Comparison of ENCODE assay signal across 15 mouse cellular contexts in the genomic region with DNA sequence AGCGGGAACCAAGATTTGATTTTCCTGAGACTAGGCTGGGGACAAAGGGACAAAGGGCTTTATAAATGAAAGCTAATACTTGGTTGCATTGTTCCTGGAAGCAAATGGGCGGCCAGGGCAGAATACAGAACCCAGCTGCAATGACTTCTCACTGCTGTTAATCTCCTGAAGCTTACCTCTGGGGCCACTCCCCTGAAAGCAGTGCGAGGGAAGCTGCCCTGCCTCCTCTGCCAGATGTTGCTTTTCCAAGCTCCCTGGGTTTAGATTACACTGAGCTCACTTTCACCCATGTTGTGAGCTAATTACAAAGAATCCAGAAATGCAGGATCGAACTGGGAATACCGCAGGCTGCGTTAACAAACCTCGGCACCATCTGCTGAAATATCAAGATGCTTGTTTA.
DNase-seq lines count a peak whose midpoint lies in the region; ATAC-seq and TF ChIP-seq lines count a peak whose summit lies in the region.
"Had no signal": no experiment of that assay in that cellular context is flagged by ENCODE, and none has a peak within 500 bp of the region (broad histone marks: within the 10 kb centered on the region; RNA-seq: fewer than 3 reads in every experiment).

No protein-coding gene starts in this region.

- peak; percentile 3 for DNase-seq in kidney, postnatal 0 days (ENCODE audit: low spot score)
- no peak for DNase-seq in kidney, adult 2 months
- DNase-seq in hindbrain, embryonic 11.5 days (ENCODE audit: low spot score): peak; percentile 28
- DNase-seq in T-cell, adult 2 months (ENCODE audit: low spot score): no peak
- DNase-seq in liver: no peak
- DNase-seq in cerebellum, adult 9-10 months: no peak
- no peak for DNase-seq in gastrocnemius, postnatal 10 days
- DNase-seq: adrenal gland, postnatal 14 days; B cell, adult 2 months; cerebellum, adult 8-10 months; heart, adult 2 months; kidney, postnatal 14 days had no signal

- no peak overlapping the region for H3K4me2 ChIP-seq in kidney, postnatal 0 days (ENCODE audit: low read length)
- no peak overlapping the region for H3K4me2 ChIP-seq in hindbrain, embryonic 11.5 days (replicated peaks; ENCODE audit: low read depth, low read length)
- no peak overlapping the region for H3K4me2 ChIP-seq in midbrain, embryonic 12.5 days (replicated peaks)
- H3K4me2 ChIP-seq: liver, embryonic 15.5 days had no signal

- H3K27me3 ChIP-seq in kidney, postnatal 0 days (ENCODE audit: insufficient read depth, low read length): no peaks in the 10 kb centered on the region
- H3K27me3 ChIP-seq in kidney, adult 2 months (replicated peaks; ENCODE audit: control insufficient read depth, insufficient read depth, low read length): no peaks in the 10 kb centered on the region
- no peaks in the 10 kb centered on the region for H3K27me3 ChIP-seq in hindbrain, embryonic 11.5 days (ENCODE audit: control insufficient read depth, insufficient read depth, low read length)
- no peaks in the 10 kb centered on the region for H3K27me3 ChIP-seq in midbrain, embryonic 12.5 days
- H3K27me3 ChIP-seq: liver, embryonic 15.5 days had no signal

- no peak overlapping the region for H3K4me3 ChIP-seq in kidney, postnatal 0 days (replicated peaks; ENCODE audit: low read depth, low read length)
- no peak overlapping the region for H3K4me3 ChIP-seq in kidney, adult 2 months (ENCODE audit: insufficient read depth, low read depth, low read length)
- H3K4me3 ChIP-seq in hindbrain, embryonic 11.5 days (ENCODE audit: low read depth, low read length): no peak overlapping the region
- H3K4me3 ChIP-seq in midbrain, embryonic 12.5 days: no peak overlapping the region
- H3K4me3 ChIP-seq: erythroblast, embryonic 14.5 days; heart, adult 2 months; liver, embryonic 15.5 days had no signal

- H3K4me1 ChIP-seq in kidney, postnatal 0 days (replicated peaks; ENCODE audit: insufficient read depth, low read length): no peaks in the 10 kb centered on the region
- no peaks in the 10 kb centered on the region for H3K4me1 ChIP-seq in kidney, adult 2 months (ENCODE audit: control insufficient read depth, insufficient read depth, low read length)
- no peaks in the 10 kb centered on the region for H3K4me1 ChIP-seq in hindbrain, embryonic 11.5 days (replicated peaks; ENCODE audit: control insufficient read depth, insufficient read depth, low read length)
- H3K4me1 ChIP-seq in midbrain, embryonic 12.5 days: peaks cover 12% of the 10 kb centered on the region
- H3K4me1 ChIP-seq: liver, embryonic 15.5 days had no signal

- WGBS in kidney, postnatal 0 days: 38% methylated on average over 7 of the region's 7 CpGs
- 31% methylated on average over 7 of the region's 7 CpGs for WGBS in kidney, adult 2 months
- WGBS in hindbrain, embryonic 11.5 days: 35% methylated on average over 7 of the region's 7 CpGs
- WGBS in midbrain, embryonic 12.5 days: 9% methylated on average over 7 of the region's 7 CpGs

- no peaks in the 10 kb centered on the region for H3K9me3 ChIP-seq in kidney, postnatal 0 days (replicated peaks; ENCODE audit: low read length)
- no peaks in the 10 kb centered on the region for H3K9me3 ChIP-seq in hindbrain, embryonic 11.5 days (ENCODE audit: control insufficient read depth, low read length)
- no peaks in the 10 kb centered on the region for H3K9me3 ChIP-seq in midbrain, embryonic 12.5 days
- H3K9me3 ChIP-seq: liver, embryonic 15.5 days had no signal

- no peak overlapping the region for H3K27ac ChIP-seq in kidney, postnatal 0 days
- H3K27ac ChIP-seq in kidney, adult 2 months (ENCODE audit: insufficient read depth, low read depth, low read length): no peak overlapping the region
- H3K27ac ChIP-seq in hindbrain, embryonic 11.5 days (ENCODE audit: low read depth, low read length): peak overlapping the region; percentile 54; the same call in 1 of the 2 replicates
- peak overlapping the region; percentile 44 for H3K27ac ChIP-seq in midbrain, embryonic 12.5 days (replicated peaks)
- H3K27ac ChIP-seq: heart, adult 2 months; liver, embryonic 15.5 days had no signal

- H3K9ac ChIP-seq in kidney, postnatal 0 days (ENCODE audit: low read depth, low read length): no peak overlapping the region
- no peak overlapping the region for H3K9ac ChIP-seq in hindbrain, embryonic 11.5 days (ENCODE audit: low read depth, low read length)
- no peak overlapping the region for H3K9ac ChIP-seq in midbrain, embryonic 12.5 days (replicated peaks)
- H3K9ac ChIP-seq: liver, embryonic 15.5 days had no signal

- no peak for TF ChIP-seq POLR2A in kidney, adult 2 months (IDR thresholded peaks at IDR 0.05; ENCODE audit: low read depth, low read length)

- no peak for ATAC-seq in kidney, postnatal 0 days (replicated peaks; ENCODE audit: low FRiP score, low read depth)
- peak; percentile 58 for ATAC-seq in hindbrain, embryonic 11.5 days (ENCODE audit: low FRiP score)
- peak; percentile 53; the same call in 1 of the 2 replicates for ATAC-seq in midbrain, embryonic 12.5 days (ENCODE audit: low FRiP score, low read depth)

- no peaks in the 10 kb centered on the region for H3K36me3 ChIP-seq in kidney, postnatal 0 days (ENCODE audit: insufficient read depth, low read length)
- no peaks in the 10 kb centered on the region for H3K36me3 ChIP-seq in kidney, adult 2 months (ENCODE audit: control insufficient read depth, insufficient read depth, low read length)
- no peaks in the 10 kb centered on the region for H3K36me3 ChIP-seq in hindbrain, embryonic 11.5 days (ENCODE audit: control insufficient read depth, insufficient read depth, low read length)
- 0 out of 2 replicates have a peak, but pooled peaks cover 5% of the 10 kb centered on the region for H3K36me3 ChIP-seq in midbrain, embryonic 12.5 days
- H3K36me3 ChIP-seq: liver, embryonic 15.5 days had no signal

- TF ChIP-seq CTCF in kidney, postnatal 0 days (IDR thresholded peaks at IDR 0.05; ENCODE audit: low read depth): no peak
- no peak for TF ChIP-seq CTCF in kidney, adult 2 months (conservative IDR thresholded peaks at IDR 0.05; ENCODE audit: insufficient read depth, insufficient read length, low read depth, low read length)

Comparison
In these comparisons a context has a peak if more than half of its experiments do, and no peak if none do; other contexts are left out.
1. DNase-seq: peak in kidney, postnatal 0 days (single experiment) and hindbrain, embryonic 11.5 days (single experiment); none in kidney, adult 2 months (single experiment), T-cell, adult 2 months (single experiment), liver (single experiment), cerebellum, adult 9-10 months (single experiment) and gastrocnemius, postnatal 10 days (single experiment).
2. H3K27ac ChIP-seq: peak in hindbrain, embryonic 11.5 days (single experiment) and midbrain, embryonic 12.5 days (single experiment); none in kidney, postnatal 0 days (single experiment) and kidney, adult 2 months (single experiment).